ENCODE assay signal across 27 mouse cellular contexts in the genomic region with DNA sequence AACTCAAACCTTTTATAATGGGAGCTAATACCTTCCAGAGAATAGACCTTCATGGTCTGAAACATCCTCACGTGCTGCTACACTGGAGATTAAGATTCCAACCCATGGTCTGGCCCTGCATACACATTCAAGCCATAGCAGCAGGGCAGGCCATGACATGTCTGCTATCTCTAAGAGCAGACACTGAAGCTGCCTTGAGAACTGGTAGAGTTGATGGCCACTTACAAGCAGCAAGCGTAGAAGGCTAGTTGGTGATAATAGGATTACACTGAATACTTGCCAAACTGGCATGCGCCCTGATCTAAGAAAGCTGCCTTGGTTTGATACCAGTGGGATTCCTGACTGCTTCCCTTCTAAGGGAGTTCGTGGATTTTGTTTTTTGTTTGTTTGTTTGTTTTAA. TPM values are rescaled to one million over a fixed set of nuclear protein-coding genes. Genes with fewer than 3 reads are reported as not detected.
DNase-seq lines count a peak whose midpoint lies in the region; ATAC-seq and TF ChIP-seq lines count a peak whose summit lies in the region.
"Had no signal": no experiment of that assay in that cellular context is flagged by ENCODE, and none has a peak within 500 bp of the region (broad histone marks: within the 10 kb centered on the region; RNA-seq: fewer than 3 reads in every experiment).

No protein-coding gene starts in this region.

- no peak for DNase-seq in heart, postnatal 0 days (ENCODE audit: low spot score)
- DNase-seq in MN1 (ENCODE audit: low spot score) (peak; percentile 43), liver (peak; percentile 36)
- DNase-seq in adrenal gland, postnatal 10 days = no peak
- no peak for DNase-seq in kidney, adult 8-10 months
- DNase-seq in right cerebral cortex, adult 2 months (ENCODE audit: low spot score in 2 of 2) = no peak
- DNase-seq: cerebellum, adult 11 months; cerebellum, postnatal 36 days; heart, postnatal 14 days; layer of hippocampus, postnatal 36 days; lung, postnatal 14 days; retina, postnatal 1 day; right cerebral cortex, postnatal 4 days had no signal

- ATAC-seq in heart, postnatal 0 days (ENCODE audit: insufficient read depth, low read depth) = no peak
- no peak for ATAC-seq in heart, embryonic 11.5 days (replicated peaks; ENCODE audit: insufficient number of reproducible peaks, low FRiP score, low TSS enrichment)
- peak; percentile 83 for ATAC-seq in liver, embryonic 16.5 days (ENCODE audit: low read depth)
- ATAC-seq: forebrain, embryonic 15.5 days; intestine, embryonic 16.5 days; midbrain, embryonic 16.5 days had no signal

- no peak for TF ChIP-seq EP300 in heart, postnatal 0 days (IDR thresholded peaks at IDR 0.05; ENCODE audit: low read depth)

- no peak overlapping the region for H3K4me3 ChIP-seq in heart, postnatal 0 days (ENCODE audit: low read depth, low read length)
- H3K4me3 ChIP-seq in heart, embryonic 11.5 days (ENCODE audit: low read depth, low read length) = no peak overlapping the region
- no peak overlapping the region for H3K4me3 ChIP-seq in liver, embryonic 16.5 days (ENCODE audit: low read depth, low read length)
- H3K4me3 ChIP-seq: embryonic facial prominence, embryonic 12.5 days; erythroblast, embryonic 14.5 days; forebrain, embryonic 15.5 days; heart, embryonic 10.5 days; kidney, embryonic 15.5 days; limb, embryonic 15.5 days; megakaryocyte, embryonic 14.5 days had no signal

- H3K27ac ChIP-seq in heart, postnatal 0 days (ENCODE audit: low read depth) = 0 out of 2 replicates have a peak overlapping the region, but pooled peaks have one; percentile 30
- no peak overlapping the region for H3K27ac ChIP-seq in heart, embryonic 11.5 days (ENCODE audit: low read depth, low read length)
- no peak overlapping the region for H3K27ac ChIP-seq in liver, embryonic 16.5 days (ENCODE audit: low read length)
- H3K27ac ChIP-seq: embryonic facial prominence, embryonic 12.5 days; forebrain, embryonic 15.5 days; heart, embryonic 10.5 days; hindbrain, embryonic 14.5 days; kidney, embryonic 15.5 days; limb, embryonic 15.5 days; stomach, postnatal 0 days had no signal

- no peaks in the 10 kb centered on the region for H3K9me3 ChIP-seq in heart, postnatal 0 days (replicated peaks; ENCODE audit: control insufficient read depth, low read length)
- H3K9me3 ChIP-seq in heart, embryonic 11.5 days (replicated peaks; ENCODE audit: control insufficient read depth, low read length) = no peaks in the 10 kb centered on the region
- H3K9me3 ChIP-seq in liver, embryonic 16.5 days (replicated peaks; ENCODE audit: control insufficient read depth, low read length) = no peaks in the 10 kb centered on the region
- H3K9me3 ChIP-seq: embryonic facial prominence, embryonic 12.5 days; forebrain, embryonic 15.5 days; heart, embryonic 10.5 days; kidney, embryonic 15.5 days; limb, embryonic 15.5 days; megakaryocyte, embryonic 14.5 days had no signal

- 48% methylated on average over 4 of the region's 4 CpGs for WGBS in heart, postnatal 0 days
- WGBS in heart, embryonic 11.5 days (ENCODE audit: insufficient replicate concordance) = 59% methylated on average over 4 of the region's 4 CpGs
- WGBS in liver, embryonic 16.5 days (ENCODE audit: insufficient replicate concordance) = 24% methylated on average over 4 of the region's 4 CpGs

- no peak overlapping the region for H3K9ac ChIP-seq in heart, postnatal 0 days (replicated peaks; ENCODE audit: low read depth, low read length)
- H3K9ac ChIP-seq in heart, embryonic 11.5 days (ENCODE audit: low read depth, low read length) = no peak overlapping the region
- no peak overlapping the region for H3K9ac ChIP-seq in liver, embryonic 16.5 days (ENCODE audit: low read depth, low read length)
- H3K9ac ChIP-seq: embryonic facial prominence, embryonic 12.5 days; forebrain, embryonic 15.5 days; hindbrain, embryonic 14.5 days; kidney, embryonic 15.5 days; limb, embryonic 15.5 days had no signal

- no peaks in the 10 kb centered on the region for H3K27me3 ChIP-seq in heart, postnatal 0 days (ENCODE audit: control insufficient read depth, insufficient read depth, low read length)
- H3K27me3 ChIP-seq in heart, embryonic 11.5 days (ENCODE audit: control insufficient read depth, insufficient read depth, low read length) = no peaks in the 10 kb centered on the region
- H3K27me3 ChIP-seq in liver, embryonic 16.5 days (ENCODE audit: control insufficient read depth, insufficient read depth, low read depth, low read length) = no peaks in the 10 kb centered on the region
- H3K27me3 ChIP-seq: CH12.LX; embryonic facial prominence, embryonic 12.5 days; forebrain, embryonic 15.5 days; kidney, embryonic 15.5 days; limb, embryonic 15.5 days; megakaryocyte, embryonic 14.5 days had no signal

- no peak overlapping the region for H3K4me2 ChIP-seq in heart, postnatal 0 days (ENCODE audit: low read depth, low read length)
- no peak overlapping the region for H3K4me2 ChIP-seq in heart, embryonic 11.5 days
- H3K4me2 ChIP-seq in liver, embryonic 16.5 days (ENCODE audit: low read depth, low read length) = no peak overlapping the region
- H3K4me2 ChIP-seq: embryonic facial prominence, embryonic 12.5 days; forebrain, embryonic 15.5 days; hindbrain, embryonic 14.5 days; kidney, embryonic 15.5 days; limb, embryonic 15.5 days had no signal

- no peaks in the 10 kb centered on the region for H3K36me3 ChIP-seq in heart, postnatal 0 days (replicated peaks; ENCODE audit: control insufficient read depth, insufficient read depth, low read length)
- H3K36me3 ChIP-seq in heart, embryonic 11.5 days (ENCODE audit: control insufficient read depth, insufficient read depth, low read length) = peaks cover 4% of the 10 kb centered on the region; the same call in 1 of the 2 replicates
- H3K36me3 ChIP-seq in liver, embryonic 16.5 days (ENCODE audit: control insufficient read depth, insufficient read depth) = no peaks in the 10 kb centered on the region
- H3K36me3 ChIP-seq: embryonic facial prominence, embryonic 12.5 days; forebrain, embryonic 15.5 days; heart, embryonic 10.5 days; kidney, embryonic 15.5 days; limb, embryonic 15.5 days had no signal

- H3K4me1 ChIP-seq in heart, postnatal 0 days (ENCODE audit: control insufficient read depth, insufficient read depth) = peaks cover 19% of the 10 kb centered on the region; the same call in 1 of the 2 replicates
- peaks cover 5% of the 10 kb centered on the region for H3K4me1 ChIP-seq in heart, embryonic 11.5 days (ENCODE audit: control insufficient read depth, insufficient read depth, low read length)
- H3K4me1 ChIP-seq in liver, embryonic 16.5 days (ENCODE audit: control insufficient read depth, low read depth, low read length) = peaks cover 9% of the 10 kb centered on the region
- H3K4me1 ChIP-seq: embryonic facial prominence, embryonic 12.5 days; forebrain, embryonic 15.5 days; kidney, embryonic 15.5 days; limb, embryonic 15.5 days had no signal

- TF ChIP-seq CTCF in heart, postnatal 0 days (IDR thresholded peaks at IDR 0.05; ENCODE audit: low read depth) = no peak

RNA-seq across cellular contexts. Expression of gene B3gnt2, which starts 53.0 kb away (rescaled TPM):
- total RNA-seq in heart, postnatal 0 days (2014; rRNA removed; ENCODE audit: low replicate concordance) = 14.3 and 22.6 TPM in 2 replicates
- 5.1 and 5.9 TPM in 2 replicates for polyA plus RNA-seq in heart, postnatal 0 days (2015; fragmentation: Nextera tagmentation; extraction: Ambion mirVana)
- polyA plus RNA-seq in heart, embryonic 11.5 days (2014; fragmentation: Nextera tagmentation; extraction: Ambion mirVana) = 2.2 and 2.9 TPM in 2 replicates
- 4.4 and 6.6 TPM in 2 replicates for polyA plus RNA-seq in liver, embryonic 16.5 days (2015; fragmentation: Nextera tagmentation; extraction: Ambion mirVana)
- total RNA-seq in adrenal gland, postnatal 10 days (2021) = 10 to 100 TPM; 30.1 to 36.3 TPM

RNA-seq across cellular contexts. Expression of gene Zrsr1, which starts 58.1 kb away (rescaled TPM):
- total RNA-seq in heart, postnatal 0 days (2014; rRNA removed; ENCODE audit: low replicate concordance) = 1.4 and 2.0 TPM in 2 replicates
- 2.0 and 2.2 TPM in 2 replicates for polyA plus RNA-seq in heart, postnatal 0 days (2015; fragmentation: Nextera tagmentation; extraction: Ambion mirVana)
- 2.2 and 3.1 TPM in 2 replicates for polyA plus RNA-seq in heart, embryonic 11.5 days (2014; fragmentation: Nextera tagmentation; extraction: Ambion mirVana)
- polyA plus RNA-seq in liver, embryonic 16.5 days (2015; fragmentation: Nextera tagmentation; extraction: Ambion mirVana) = 3.1 and 3.8 TPM in 2 replicates
- 10 to 100 TPM; 15.3 to 18.9 TPM for total RNA-seq in adrenal gland, postnatal 10 days (2021)

Comparison
In these comparisons a context has a peak if more than half of its experiments do, and no peak if none do; other contexts are left out.
1. DNase-seq: peak in MN1 (single experiment) and liver (single experiment); none in heart, postnatal 0 days (single experiment), adrenal gland, postnatal 10 days (single experiment), kidney, adult 8-10 months (0 of 2) and right cerebral cortex, adult 2 months (0 of 2).